Mouse (Mus musculus) brain, embryonic 18.5 days (tissue): ENCODE results near the gene Unk.

Source experiments
- DNase-seq: peaks from one replicate; pipeline ENCODE4 v3.0.0-alpha.2; 2012; ENCODE audit warnings: low read depth, low spot score

The Unk gene

GRCm38 (mm10) chr11:116030088-116030897 is at the start of gene Unk:
Gene Unk, plus strand, starts transcription at chr11:116030322.
- peak; percentile 98 for DNase-seq

GRCm38 (mm10) chr11:115982472-115982871 is 47.6 kb upstream of the Unk start:
- DNase-seq = no peak

- DNase-seq = no peak
Measured at GRCm38 (mm10) chr11:115983291-115983690, 46.8 kb upstream of the Unk start.

GRCm38 (mm10) chr11:115989686-115990085 is 40.4 kb upstream of the Unk start:
- no peak for DNase-seq

GRCm38 (mm10) chr11:115992098-115992497 is 38.0 kb upstream of the Unk start:
- DNase-seq = no peak

GRCm38 (mm10) chr11:115995256-115995655 is 34.9 kb upstream of the Unk start:
- no peak for DNase-seq

GRCm38 (mm10) chr11:115997047-115997446 is 33.1 kb upstream of the Unk start:
- DNase-seq = no peak

- no peak for DNase-seq
Measured at GRCm38 (mm10) chr11:115997662-115998061, 32.5 kb upstream of the Unk start.

GRCm38 (mm10) chr11:115999027-115999426 is 31.1 kb upstream of the Unk start:
- no peak for DNase-seq

- no peak for DNase-seq
Measured at GRCm38 (mm10) chr11:115999538-116000143, 30.5 kb upstream of the Unk start.

- DNase-seq = no peak
Measured at GRCm38 (mm10) chr11:116000607-116001006, 29.5 kb upstream of the Unk start.

GRCm38 (mm10) chr11:116001725-116002124 is 28.4 kb upstream of the Unk start:
- DNase-seq = no peak

GRCm38 (mm10) chr11:116002894-116003293 is 27.2 kb upstream of the Unk start:
- DNase-seq = no peak

- DNase-seq = no peak
Measured at GRCm38 (mm10) chr11:116004186-116004823, 25.8 kb upstream of the Unk start.

- no peak for DNase-seq
Measured at GRCm38 (mm10) chr11:116004840-116005700, 25.1 kb upstream of the Unk start.

- DNase-seq = no peak
Measured at GRCm38 (mm10) chr11:116005701-116006419, 24.3 kb upstream of the Unk start.

- no peak for DNase-seq
Measured at GRCm38 (mm10) chr11:116007095-116007850, 22.8 kb upstream of the Unk start.

- no peak for DNase-seq
Measured at GRCm38 (mm10) chr11:116008411-116008810, 21.7 kb upstream of the Unk start.

GRCm38 (mm10) chr11:116008832-116009375 is 21.2 kb upstream of the Unk start:
- DNase-seq = no peak

GRCm38 (mm10) chr11:116009661-116010060 is 20.5 kb upstream of the Unk start:
- DNase-seq = no peak
